Mouse (Mus musculus): Measurements from ENCODE around the gene Ccr9.

The Ccr9 gene

GRCm38 (mm10) chr9:123760806-123761205, 82.6 kb downstream of the Ccr9 start:
- TF ChIP-seq GATA4 (IDR thresholded peaks at IDR 0.05; ENCODE audit: insufficient replicate concordance, low read length) = no peak

GRCm38 (mm10) chr9:123762886-123763285, 84.6 kb downstream of the Ccr9 start:
- TF ChIP-seq GATA4 (IDR thresholded peaks at IDR 0.05; ENCODE audit: insufficient replicate concordance, low read length) = no peak

- TF ChIP-seq GATA4 (IDR thresholded peaks at IDR 0.05; ENCODE audit: insufficient replicate concordance, low read length) = no peak
These were observed 85.5 kb downstream of the Ccr9 start for GRCm38 (mm10) chr9:123763771-123764170.

- no peak for TF ChIP-seq GATA4 (IDR thresholded peaks at IDR 0.05; ENCODE audit: insufficient replicate concordance, low read length)
These were observed 88.8 kb downstream of the Ccr9 start for GRCm38 (mm10) chr9:123766996-123767395.

GRCm38 (mm10) chr9:123768443-123768842, 90.2 kb downstream of the Ccr9 start:
- TF ChIP-seq GATA4 (IDR thresholded peaks at IDR 0.05; ENCODE audit: insufficient replicate concordance, low read length) = no peak

GRCm38 (mm10) chr9:123769532-123769931, 91.3 kb downstream of the Ccr9 start:
- no peak for TF ChIP-seq GATA4 (IDR thresholded peaks at IDR 0.05; ENCODE audit: insufficient replicate concordance, low read length)

GRCm38 (mm10) chr9:123788855-123789529, 110.8 kb downstream of the Ccr9 start:
- no peak for TF ChIP-seq GATA4 (IDR thresholded peaks at IDR 0.05; ENCODE audit: insufficient replicate concordance, low read length)

- no peak for TF ChIP-seq GATA4 (IDR thresholded peaks at IDR 0.05; ENCODE audit: insufficient replicate concordance, low read length)
These were observed 117.9 kb downstream of the Ccr9 start for GRCm38 (mm10) chr9:123796174-123796573.

GRCm38 (mm10) chr9:123801527-123801926, 123.3 kb downstream of the Ccr9 start:
- TF ChIP-seq GATA4 (IDR thresholded peaks at IDR 0.05; ENCODE audit: insufficient replicate concordance, low read length) = no peak

GRCm38 (mm10) chr9:123802421-123802820, 124.2 kb downstream of the Ccr9 start:
- no peak for TF ChIP-seq GATA4 (IDR thresholded peaks at IDR 0.05; ENCODE audit: insufficient replicate concordance, low read length)

- TF ChIP-seq GATA4 (IDR thresholded peaks at IDR 0.05; ENCODE audit: insufficient replicate concordance, low read length) = no peak
These were observed 124.7 kb downstream of the Ccr9 start for GRCm38 (mm10) chr9:123802896-123803295.

- TF ChIP-seq GATA4 (IDR thresholded peaks at IDR 0.05; ENCODE audit: insufficient replicate concordance, low read length) = no peak
These were observed 127.0 kb downstream of the Ccr9 start for GRCm38 (mm10) chr9:123805241-123805640.

- no peak for TF ChIP-seq GATA4 (IDR thresholded peaks at IDR 0.05; ENCODE audit: insufficient replicate concordance, low read length)
These were observed 128.0 kb downstream of the Ccr9 start, which contains the start of gene Cxcr6 for GRCm38 (mm10) chr9:123806267-123806666. TSS of gene Cxcr6 (plus strand) at chr9:123806475.

- TF ChIP-seq GATA4 (IDR thresholded peaks at IDR 0.05; ENCODE audit: insufficient replicate concordance, low read length) = peak; percentile 90
These were observed 130.3 kb downstream of the Ccr9 start for GRCm38 (mm10) chr9:123808583-123808982.

GRCm38 (mm10) chr9:123811831-123812230, 133.6 kb downstream of the Ccr9 start:
- TF ChIP-seq GATA4 (IDR thresholded peaks at IDR 0.05; ENCODE audit: insufficient replicate concordance, low read length) = no peak

GRCm38 (mm10) chr9:123814326-123814725, 136.1 kb downstream of the Ccr9 start:
- TF ChIP-seq GATA4 (IDR thresholded peaks at IDR 0.05; ENCODE audit: insufficient replicate concordance, low read length) = peak; percentile 60; the same call in 1 of the 2 replicates

- TF ChIP-seq GATA4 (IDR thresholded peaks at IDR 0.05; ENCODE audit: insufficient replicate concordance, low read length) = no peak
These were observed 136.6 kb downstream of the Ccr9 start for GRCm38 (mm10) chr9:123814821-123815220.
